Mouse (Mus musculus) layer of hippocampus, adult 2 months (tissue): ENCODE results near the gene Mmp15. TPM values are rescaled to one million over a fixed set of nuclear protein-coding genes. Genes with fewer than 3 reads are reported as not detected.
A peak's percentile ranks its signal among the peaks of the same experiment; 100 is the strongest.
"Not testable (repeated sequence)": the region's sequence is repeated elsewhere in the genome, so short reads cannot be mapped to it uniquely, and the experiment has no call there.

Source experiments
- DNase-seq, 2 experiments: peaks; one replicate each; pipeline ENCODE4 v3.0.0; 2022; ENCODE audit warnings: low spot score in 2 of 2
- H3K27ac ChIP-seq: fragments of 200-600 bp; 2 replicates; pipeline ENCODE4 v1.8.1; 2022
- H3K4me3 ChIP-seq: fragments of 200-600 bp; 2 replicates; pipeline ENCODE4 v1.8.1; 2022; ENCODE audit warnings: mild to moderate bottlenecking
- CTCF ChIP-seq: fragments of 200-600 bp; conservative IDR thresholded peaks from 2 replicates; pipeline ENCODE4 v1.8.1; 2022; ENCODE audit warnings: antibody characterized with exemption, mild to moderate bottlenecking, moderate library complexity
- total RNA-seq, 2 experiments: library from RNA; stranded (reverse); gene quantifications; 2 replicates each; pipeline ENCODE4 v1.2.3; 2021

Mmp15 gene
- total RNA-seq, 2 experiments from 2014 or later, result 13.1 to 14.9 TPM

GRCm38 (mm10) chr8:95373389-95374002 lies 21.4 kb downstream of the Mmp15 start:
- 0 out of 2 replicates have a peak overlapping the region, but pooled peaks have one; percentile 0 for H3K27ac ChIP-seq
- TF ChIP-seq CTCF, result no peak
- DNase-seq, result no peak
- no peak overlapping the region for H3K4me3 ChIP-seq

- DNase-seq, result no peak
- no peak overlapping the region for H3K27ac ChIP-seq
- H3K4me3 ChIP-seq, result no peak overlapping the region
- TF ChIP-seq CTCF, result no peak
Observed at GRCm38 (mm10) chr8:95374429-95374828, 22.4 kb downstream of the Mmp15 start.

GRCm38 (mm10) chr8:95375374-95375930 lies 23.4 kb downstream of the Mmp15 start:
- no peak for TF ChIP-seq CTCF
- Histone ChIP-seq H3K4me3 (no peak overlapping the region), H3K27ac (no peak overlapping the region)
- no peak for DNase-seq

- Histone ChIP-seq H3K4me3 (no peak overlapping the region), H3K27ac (no peak overlapping the region)
- no peak for TF ChIP-seq CTCF
- no peak for DNase-seq
Observed at GRCm38 (mm10) chr8:95376309-95376999, 24.4 kb downstream of the Mmp15 start.

GRCm38 (mm10) chr8:95377101-95377500 lies 25.0 kb downstream of the Mmp15 start:
- TF ChIP-seq CTCF, result no peak
- Histone ChIP-seq H3K27ac (no peak overlapping the region), H3K4me3 (no peak overlapping the region)
- no peak for DNase-seq

GRCm38 (mm10) chr8:95377863-95378291 lies 25.8 kb downstream of the Mmp15 start:
- DNase-seq, result no peak
- Histone ChIP-seq H3K27ac (no peak overlapping the region), H3K4me3 (no peak overlapping the region)
- no peak for TF ChIP-seq CTCF

- DNase-seq, H3K27ac ChIP-seq, H3K4me3 ChIP-seq: not testable (repeated sequence)
Observed at GRCm38 (mm10) chr8:95378928-95379327, 26.9 kb downstream of the Mmp15 start.

GRCm38 (mm10) chr8:95380953-95381352 lies 28.9 kb downstream of the Mmp15 start:
- no peak for DNase-seq
- Histone ChIP-seq H3K4me3 (no peak overlapping the region), H3K27ac (no peak overlapping the region)
- TF ChIP-seq CTCF, result no peak

GRCm38 (mm10) chr8:95381595-95381994 lies 29.5 kb downstream of the Mmp15 start:
- no peak for DNase-seq
- H3K4me3 ChIP-seq, result no peak overlapping the region
- H3K27ac ChIP-seq, result no peak overlapping the region
- no peak for TF ChIP-seq CTCF

- no peak for TF ChIP-seq CTCF
- Histone ChIP-seq H3K27ac (no peak overlapping the region), H3K4me3 (no peak overlapping the region)
- DNase-seq, result no peak
Observed at GRCm38 (mm10) chr8:95384501-95384900, 32.4 kb downstream of the Mmp15 start.

GRCm38 (mm10) chr8:95386037-95386436 lies 34.0 kb downstream of the Mmp15 start:
- no peak overlapping the region for H3K27ac ChIP-seq
- no peak for DNase-seq
- TF ChIP-seq CTCF, result no peak
- H3K4me3 ChIP-seq, result no peak overlapping the region

- no peak for TF ChIP-seq CTCF
- H3K4me3 ChIP-seq, result no peak overlapping the region
- no peak for DNase-seq
- no peak overlapping the region for H3K27ac ChIP-seq
Observed at GRCm38 (mm10) chr8:95387221-95387620, 35.2 kb downstream of the Mmp15 start.

GRCm38 (mm10) chr8:95387936-95388335 lies 35.9 kb downstream of the Mmp15 start:
- no peak for DNase-seq
- Histone ChIP-seq H3K4me3 (no peak overlapping the region), H3K27ac (no peak overlapping the region)
- no peak for TF ChIP-seq CTCF

- no peak overlapping the region for H3K4me3 ChIP-seq
- DNase-seq, result no peak
- no peak overlapping the region for H3K27ac ChIP-seq
- no peak for TF ChIP-seq CTCF
Observed at GRCm38 (mm10) chr8:95390312-95390711, 38.2 kb downstream of the Mmp15 start.
